Mouse (Mus musculus): ENCODE data around the gene Habp4.

GRCm38 (mm10) chr13:64197899-64198298, 36.3 kb downstream of the Habp4 start:
- TF ChIP-seq MAX (IDR thresholded peaks at IDR 0.05; ENCODE audit: low read depth) (no peak), POLR2A (IDR thresholded peaks at IDR 0.05; ENCODE audit: insufficient read length, low read depth) (no peak), USF1 (IDR thresholded peaks at IDR 0.05; ENCODE audit: low read depth) (no peak), POLR2AphosphoS2 (IDR thresholded peaks at IDR 0.05; ENCODE audit: insufficient read length, low read depth) (no peak), E2F4 (IDR thresholded peaks at IDR 0.05; ENCODE audit: insufficient read depth) (no peak), REST (IDR thresholded peaks at IDR 0.05; ENCODE audit: insufficient read depth, insufficient read length) (no peak), TCF12 (IDR thresholded peaks at IDR 0.05; ENCODE audit: insufficient read depth, poor library complexity, severe bottlenecking) (no peak), TCF3 (IDR thresholded peaks at IDR 0.05; ENCODE audit: insufficient read length, low read depth) (no peak), CEBPB (IDR thresholded peaks at IDR 0.05; ENCODE audit: insufficient read depth, poor library complexity, severe bottlenecking) (no peak), MYOG (IDR thresholded peaks at IDR 0.05; ENCODE audit: control insufficient read depth in 1 of 3, insufficient read depth in 1 of 3, insufficient read length in 2 of 3, low read depth in 2 of 3) (no peak), SRF (IDR thresholded peaks at IDR 0.05; ENCODE audit: control insufficient read depth, insufficient read length, low read depth) (no peak), MYOD1 (IDR thresholded peaks at IDR 0.05; ENCODE audit: control insufficient read depth in 1 of 3, insufficient read length in 2 of 3, low read depth in 2 of 3) (no peak)
